Mouse (Mus musculus) heart, postnatal 10 days (tissue): ENCODE data around the gene Bhlhe23. TPM values are rescaled to one million over a fixed set of nuclear protein-coding genes. Genes with fewer than 3 reads are reported as not detected.

Experiments used
- DNase-seq, 2 experiments: peaks; one replicate each; pipeline ENCODE4 v3.0.0; 2021
- intact Hi-C: fragments of 180-260 bp; cut with DNase I; formaldehyde crosslinking; loops from one replicate; pipeline ENCODE4 v1.15.1; 2025
- total RNA-seq, 2 experiments: library from RNA; stranded (reverse); gene quantifications; 2 replicates each; pipeline ENCODE4 v1.2.3; 2021

Bhlhe23 gene
- total RNA-seq, 2 experiments from 2014 or later: not detected

GRCm38 (mm10) chr2:180779226-180780104 is 2.8 kb upstream of the Bhlhe23 start:
- intact Hi-C loops: loop anchor here (2.0 kb wide), 3 partner anchors 35 to 307 kb away; no protein-coding TSS in a partner anchor
- DNase-seq: peak; percentile 62 to 79

- intact Hi-C loops: no loop called here
- DNase-seq: no peak
These were observed 1.1 kb downstream of the Bhlhe23 start for GRCm38 (mm10) chr2:180775641-180776040.

GRCm38 (mm10) chr2:180775223-180775622 is 1.5 kb downstream of the Bhlhe23 start:
- intact Hi-C loops: no loop called here
- no peak for DNase-seq

GRCm38 (mm10) chr2:180765713-180766112 is 11.0 kb downstream of the Bhlhe23 start:
- DNase-seq: no peak
- intact Hi-C loops: no loop called here

- intact Hi-C loops: no loop called here
These were observed 11.7 kb downstream of the Bhlhe23 start for GRCm38 (mm10) chr2:180764986-180765385.

GRCm38 (mm10) chr2:180758513-180759263 is 18.0 kb downstream of the Bhlhe23 start:
- no peak for DNase-seq
- intact Hi-C loops: no loop called here

More at GRCm38 (mm10) chr2:180764986-180765385, 11.7 kb downstream of the Bhlhe23 start:
- DNase-seq: no peak

- no peak for DNase-seq
- intact Hi-C loops: no loop called here
These were observed 19.9 kb downstream of the Bhlhe23 start for GRCm38 (mm10) chr2:180756786-180757185.

- peak; percentile 75 to 81 for DNase-seq
- intact Hi-C loops: no loop called here
These were observed 20.8 kb downstream of the Bhlhe23 start for GRCm38 (mm10) chr2:180755896-180756295.

GRCm38 (mm10) chr2:180754976-180755688 is 21.6 kb downstream of the Bhlhe23 start:
- intact Hi-C loops: no loop called here
- no peak for DNase-seq

- intact Hi-C loops: loop anchor here (5.0 kb wide), 1 partner anchor 277 kb away; no protein-coding TSS in a partner anchor
- no peak for DNase-seq
These were observed 27.8 kb downstream of the Bhlhe23 start for GRCm38 (mm10) chr2:180748904-180749303.

GRCm38 (mm10) chr2:180746569-180747192 is 30.0 kb downstream of the Bhlhe23 start:
- no peak for DNase-seq
- intact Hi-C loops: loop anchor here (5.0 kb wide), 1 partner anchor 274 kb away; no protein-coding TSS in a partner anchor

- intact Hi-C loops: loop anchor here (1.0 to 5.0 kb wide), 6 partner anchors 33 to 273 kb away; no protein-coding TSS in a partner anchor
- peak; percentile 88 to 92 for DNase-seq
These were observed 31.3 kb downstream of the Bhlhe23 start for GRCm38 (mm10) chr2:180745248-180745927.

- intact Hi-C loops: no loop called here
- no peak for DNase-seq
These were observed 33.4 kb downstream of the Bhlhe23 start for GRCm38 (mm10) chr2:180743321-180743720.

- DNase-seq: no peak
- intact Hi-C loops: no loop called here
These were observed 33.9 kb downstream of the Bhlhe23 start for GRCm38 (mm10) chr2:180742820-180743219.

- no peak for DNase-seq
- intact Hi-C loops: no loop called here
These were observed 35.3 kb downstream of the Bhlhe23 start for GRCm38 (mm10) chr2:180741421-180741820.

- intact Hi-C loops: no loop called here
- no peak for DNase-seq
These were observed 36.4 kb downstream of the Bhlhe23 start for GRCm38 (mm10) chr2:180740349-180740748.

GRCm38 (mm10) chr2:180737984-180738383 is 38.7 kb downstream of the Bhlhe23 start:
- intact Hi-C loops: no loop called here
- no peak for DNase-seq

GRCm38 (mm10) chr2:180735232-180735631 is 41.5 kb downstream of the Bhlhe23 start:
- DNase-seq: no peak
- intact Hi-C loops: no loop called here

- DNase-seq: no peak
- intact Hi-C loops: no loop called here
These were observed 44.7 kb downstream of the Bhlhe23 start for GRCm38 (mm10) chr2:180731984-180732383.

GRCm38 (mm10) chr2:180731036-180731435 is 45.7 kb downstream of the Bhlhe23 start:
- intact Hi-C loops: no loop called here

More at GRCm38 (mm10) chr2:180731036-180731435, 45.7 kb downstream of the Bhlhe23 start:
- no peak for DNase-seq
